Mouse (Mus musculus) E14TG2a.4 (cell line): ENCODE measurements at regions not wholly inside any gene's neighbourhood (a gene's known extent, or its start where the extent isn't known, plus 50 kb on each side); places are given as distances from the start of the nearest gene placed in this dataset.

Experiments
- CTCF ChIP-seq: conservative IDR thresholded peaks from 2 replicates; pipeline ENCODE4 v1.5.1; 2014; ENCODE audit warnings: low read length
- NANOG ChIP-seq: IDR thresholded peaks from 2 replicates; pipeline ENCODE4 v1.6.1; 2014; ENCODE audit warnings: borderline replicate concordance, low read length, mixed read lengths

DNA sequence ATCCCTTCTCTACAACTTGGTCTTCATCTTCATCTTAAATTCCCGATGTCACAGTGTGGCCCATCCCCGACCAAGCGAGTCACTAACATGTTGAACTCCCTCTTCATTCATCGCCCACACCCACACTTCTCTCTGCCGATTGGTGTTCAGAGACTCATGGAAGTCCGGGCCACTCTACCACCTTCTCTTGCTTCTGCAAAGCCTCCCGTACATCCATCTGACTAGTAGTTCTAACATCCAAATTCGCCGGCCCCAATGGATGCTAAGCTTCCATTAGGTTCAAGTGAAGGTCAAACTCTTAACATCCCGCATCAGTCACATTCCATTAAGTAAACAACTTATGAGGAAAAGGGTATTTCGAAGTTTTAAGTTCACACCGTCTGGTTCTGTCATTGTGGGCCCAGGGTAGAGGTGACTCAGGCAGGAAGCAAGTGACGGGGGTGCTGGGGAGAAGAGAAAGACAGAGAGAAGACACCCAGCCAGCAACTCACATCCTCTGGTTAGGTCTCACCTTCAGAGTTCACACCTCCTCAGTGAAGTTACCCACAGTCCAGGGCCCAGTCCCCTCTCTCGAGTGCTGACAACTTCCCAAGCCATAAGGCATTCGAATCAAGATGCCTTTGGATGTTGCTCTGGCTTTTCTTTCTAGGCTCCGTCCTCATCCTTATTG is 61.0 kb upstream of the Ubash3b start:
- no peak for TF ChIP-seq CTCF
- TF ChIP-seq NANOG = no peak
